Comparison of ENCODE assay signal across 11 mouse cellular contexts in the genomic region with DNA sequence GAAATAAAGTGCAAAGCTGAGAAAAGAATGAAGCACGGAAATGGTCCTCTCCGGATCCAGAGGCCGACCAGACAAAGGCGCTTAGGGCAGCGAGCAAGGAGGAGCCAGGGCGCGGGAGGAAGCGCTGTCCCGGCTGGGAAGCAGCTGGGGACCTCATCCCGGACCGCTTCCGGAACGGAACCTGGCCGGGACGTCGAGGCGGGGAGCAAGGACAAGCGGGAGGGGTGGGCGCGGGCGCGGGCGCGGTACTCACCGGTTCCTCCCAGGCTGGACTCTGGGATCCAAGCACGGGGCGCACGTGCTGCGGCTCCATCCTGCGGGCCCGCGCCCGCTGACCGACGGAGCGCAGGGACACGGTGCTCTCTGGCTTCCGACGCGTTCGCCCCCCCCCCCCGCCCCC. TPM values are rescaled to one million over a fixed set of nuclear protein-coding genes. Genes with fewer than 3 reads are reported as not detected.
DNase-seq lines count a peak whose midpoint lies in the region; ATAC-seq lines count a peak whose summit lies in the region.
"Not testable (repeated sequence)": the region's sequence is repeated elsewhere in the genome, so short reads cannot be mapped to it uniquely, and the experiment has no call there.
"Had no signal": no experiment of that assay in that cellular context is flagged by ENCODE, and none has a peak within 500 bp of the region (broad histone marks: within the 10 kb centered on the region; RNA-seq: fewer than 3 reads in every experiment).

No protein-coding gene starts in this region.

- not testable (repeated sequence) for H3K27me3 ChIP-seq in neural tube, embryonic 12.5 days (replicated peaks)

- H3K4me1 ChIP-seq in neural tube, embryonic 12.5 days, result not testable (repeated sequence)

- not testable (repeated sequence) for H3K36me3 ChIP-seq in neural tube, embryonic 12.5 days

- H3K4me3 ChIP-seq in neural tube, embryonic 12.5 days, result not testable (repeated sequence)

- not testable (repeated sequence) for ATAC-seq in neural tube, embryonic 12.5 days (ENCODE audit: low FRiP score, low read depth)

- intact Hi-C loops in gastrocnemius, postnatal 14 days (cut with DNase I; ENCODE audit: low total_unique reads); heart, postnatal 25 days (cut with DNase I); left cerebral cortex, postnatal 4 days (cut with DNase I): not testable (repeated sequence)

- H3K9me3 ChIP-seq in neural tube, embryonic 12.5 days, result not testable (repeated sequence)

- 9% methylated on average over 29 of the region's 42 CpGs for WGBS in neural tube, embryonic 12.5 days

- not testable (repeated sequence) for H3K27ac ChIP-seq in neural tube, embryonic 12.5 days

- peak; percentile 4 to 29 for DNase-seq in cerebellum, postnatal 25 days
- peak; percentile 28 for DNase-seq in gastrocnemius, postnatal 14 days
- peak; percentile 65 for DNase-seq in heart, postnatal 25 days (ENCODE audit: low spot score)
- DNase-seq in kidney, postnatal 25 days, result peak; percentile 4 to 82
- DNase-seq in left cerebral cortex, postnatal 4 days, result peak; percentile 45
- DNase-seq in thymus, adult 18-20 months, result peak; percentile 1 to 2

- not testable (repeated sequence) for H3K9ac ChIP-seq in neural tube, embryonic 12.5 days

- H3K4me2 ChIP-seq in neural tube, embryonic 12.5 days (replicated peaks), result peak overlapping the region; percentile 52

RNA-seq across cellular contexts. Expression of a gene that starts 14.5 kb away (rescaled TPM):
- total RNA-seq in gastrocnemius, postnatal 14 days (2021), result not detected
- under 1 TPM in 1 of 2 experiments, not detected in 1; 0.39 TPM for total RNA-seq in heart, postnatal 25 days (2021)
- total RNA-seq in left cerebral cortex, postnatal 4 days (2021), result 10 to 100 TPM in 1 of 2 experiments, 1 to 10 TPM in 1; 9.3 to 13.5 TPM
- 2.2 and 2.8 TPM in 2 replicates for polyA plus RNA-seq in neural tube, embryonic 12.5 days (2016; fragmentation: Nextera tagmentation; extraction: Ambion mirVana)

RNA-seq across cellular contexts. Expression of a gene that starts 17.6 kb away (rescaled TPM):
- total RNA-seq in gastrocnemius, postnatal 14 days (2021), result not detected
- not detected for total RNA-seq in heart, postnatal 25 days (2021)
- not detected for total RNA-seq in left cerebral cortex, postnatal 4 days (2021)
- polyA plus RNA-seq in neural tube, embryonic 12.5 days (2016; fragmentation: Nextera tagmentation; extraction: Ambion mirVana), result not detected in 2 replicates
- total RNA-seq: layer of hippocampus, adult 18-20 months had no signal
- polyA plus RNA-seq: hindbrain, embryonic 16.5 days; liver, embryonic 15.5 days; midbrain, embryonic 11.5 days had no signal

RNA-seq across cellular contexts. Expression of a gene that starts 36.6 kb away (rescaled TPM):
- total RNA-seq in gastrocnemius, postnatal 14 days (2021), result not detected
- not detected for total RNA-seq in heart, postnatal 25 days (2021)
- under 1 TPM in 1 of 2 experiments, not detected in 1; 0.54 TPM for total RNA-seq in left cerebral cortex, postnatal 4 days (2021)
- polyA plus RNA-seq in neural tube, embryonic 12.5 days (2016; fragmentation: Nextera tagmentation; extraction: Ambion mirVana), result not detected in 2 replicates
- total RNA-seq: layer of hippocampus, adult 18-20 months had no signal
- polyA plus RNA-seq: hindbrain, embryonic 16.5 days; liver, embryonic 15.5 days; midbrain, embryonic 11.5 days had no signal

Comparison
In these comparisons a context has a peak if more than half of its experiments do, and no peak if none do; other contexts are left out.
1. DNase-seq: peak in every context shown above with its lines; median percentile 65 in heart, postnatal 25 days; 45 in left cerebral cortex, postnatal 4 days; 43 in kidney, postnatal 25 days; 28 in gastrocnemius, postnatal 14 days; 16 in cerebellum, postnatal 25 days; 2 in thymus, adult 18-20 months.
2. RNA of a gene that starts 14.5 kb away (total RNA-seq): 9.3 to 13.5 TPM in left cerebral cortex, postnatal 4 days; 0.39 TPM in heart, postnatal 25 days and not detected in gastrocnemius, postnatal 14 days; every median in the first group is over 4 times any median in the second.